Mouse (Mus musculus): ENCODE data around the gene Etv3.
A peak's percentile ranks its signal among the peaks of the same experiment; 100 is the strongest.
"Not testable (repeated sequence)": the region's sequence is repeated elsewhere in the genome, so short reads cannot be mapped to it uniquely, and the experiment has no call there.

Etv3 gene

GRCm38 (mm10) chr3:87518425-87518824 is 6.8 kb upstream of the Etv3 start:
- DNase-seq (ENCODE audit: low read depth, low spot score), result no peak

GRCm38 (mm10) chr3:87521126-87521525 is 4.1 kb upstream of the Etv3 start:
- DNase-seq (ENCODE audit: low read depth, low spot score), result no peak

GRCm38 (mm10) chr3:87521833-87522232 is 3.4 kb upstream of the Etv3 start:
- no peak for DNase-seq (ENCODE audit: low read depth, low spot score)

DNA sequence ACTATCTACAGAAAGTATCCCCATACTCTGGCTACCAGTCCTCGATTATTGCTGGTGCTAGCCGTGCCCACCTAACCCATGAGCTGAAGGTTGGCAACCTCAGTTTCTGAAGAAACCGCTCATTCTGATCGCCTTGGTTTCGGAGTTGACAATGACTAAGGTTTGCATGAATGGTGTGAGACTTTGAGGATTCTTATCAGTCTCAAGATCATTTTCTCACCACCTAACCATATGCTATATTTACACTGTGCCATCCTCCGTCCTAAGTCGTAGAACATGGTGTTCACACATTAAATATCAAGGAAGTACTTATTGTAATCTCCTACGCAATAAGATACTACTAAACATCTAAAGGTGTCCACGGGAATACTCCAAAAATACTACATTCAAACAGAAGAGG is 1.5 kb upstream of the Etv3 start:
- DNase-seq (ENCODE audit: low read depth, low spot score), result no peak

- no peak for DNase-seq (ENCODE audit: low read depth, low spot score)
These were observed 797 bp downstream of the Etv3 start for GRCm38 (mm10) chr3:87525837-87526570.

- DNase-seq (ENCODE audit: low read depth, low spot score), result no peak
These were observed 1.9 kb downstream of the Etv3 start for GRCm38 (mm10) chr3:87527139-87527538.

- no peak for DNase-seq (ENCODE audit: low read depth, low spot score)
These were observed 2.8 kb downstream of the Etv3 start for GRCm38 (mm10) chr3:87528021-87528420.

GRCm38 (mm10) chr3:87528841-87529240 is 3.6 kb downstream of the Etv3 start:
- DNase-seq (ENCODE audit: low read depth, low spot score), result no peak

GRCm38 (mm10) chr3:87529568-87529967 is 4.4 kb downstream of the Etv3 start:
- DNase-seq (ENCODE audit: low read depth, low spot score), result no peak

GRCm38 (mm10) chr3:87530234-87530633 is 5.0 kb downstream of the Etv3 start:
- DNase-seq (ENCODE audit: low read depth, low spot score), result no peak

DNA sequence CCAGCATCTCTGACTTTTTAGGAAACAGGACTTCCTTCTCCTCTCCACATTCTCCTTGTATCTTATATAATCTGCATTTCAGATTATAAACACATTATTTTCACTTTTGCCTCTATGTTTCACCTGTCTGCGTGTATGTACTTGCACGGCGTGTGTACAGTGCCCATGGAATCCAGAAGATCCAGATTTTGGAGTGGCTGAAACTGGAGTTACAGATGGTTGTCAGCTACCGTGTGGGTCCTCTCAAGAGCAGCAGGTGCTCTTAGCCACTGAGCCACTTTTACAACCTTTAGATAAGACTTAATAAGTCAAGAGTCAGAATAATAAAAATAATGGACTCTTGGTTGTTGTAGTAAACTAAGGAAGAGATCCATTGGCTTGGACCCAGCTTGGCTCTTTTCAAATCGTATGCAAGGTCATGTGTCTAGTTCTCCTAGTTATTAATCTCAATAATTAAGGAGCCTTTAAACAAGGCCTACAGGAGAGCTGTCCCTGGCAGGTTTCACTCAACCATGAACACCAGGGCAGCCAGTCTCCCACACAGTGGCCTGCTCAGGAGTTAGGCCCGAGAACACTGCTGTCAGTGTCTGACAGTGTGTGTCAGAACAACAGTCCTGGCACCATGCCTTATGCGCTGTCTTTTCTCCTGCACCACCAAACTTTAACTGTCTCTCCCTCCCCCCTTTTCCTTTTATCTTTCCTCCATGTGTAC is 8.6 kb downstream of the Etv3 start:
- no peak for DNase-seq (ENCODE audit: low read depth, low spot score)

GRCm38 (mm10) chr3:87538034-87538433 is 12.8 kb downstream of the Etv3 start:
- peak; percentile 19 for DNase-seq (ENCODE audit: low read depth, low spot score)

DNA sequence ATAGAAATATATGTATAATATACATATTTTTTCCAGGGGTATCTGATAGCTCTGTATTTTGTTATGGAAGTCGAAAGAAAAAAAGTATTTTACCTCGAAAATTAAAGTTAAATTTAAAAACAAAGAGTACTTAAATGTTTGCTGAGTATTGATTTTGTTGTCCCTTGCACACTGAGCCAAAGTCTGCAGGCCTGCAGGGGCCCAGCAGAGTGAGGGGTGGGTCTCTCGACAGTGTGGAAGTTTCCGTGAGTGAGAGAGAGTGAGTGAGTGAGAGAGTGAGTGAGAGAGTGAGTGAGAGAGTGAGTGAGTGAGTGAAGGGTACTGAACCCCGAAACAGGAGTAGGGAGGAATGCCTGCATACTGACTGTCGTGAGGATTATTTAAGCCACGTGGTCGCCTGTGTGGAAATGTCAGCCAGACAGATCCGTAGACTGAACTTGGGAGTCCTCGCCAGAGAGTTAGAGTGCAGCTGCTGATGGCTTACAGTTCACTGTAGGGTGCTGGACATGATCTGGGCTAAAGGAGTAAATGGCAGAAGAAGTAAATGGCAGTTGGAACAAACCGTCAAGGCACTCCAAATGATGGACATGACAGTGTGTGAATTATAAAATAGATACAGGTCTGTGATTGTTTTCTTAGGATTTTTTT is 14.9 kb downstream of the Etv3 start:
- DNase-seq (ENCODE audit: low read depth, low spot score), result no peak

GRCm38 (mm10) chr3:87540714-87541113 is 15.5 kb downstream of the Etv3 start:
- DNase-seq (ENCODE audit: low read depth, low spot score), result no peak

DNA sequence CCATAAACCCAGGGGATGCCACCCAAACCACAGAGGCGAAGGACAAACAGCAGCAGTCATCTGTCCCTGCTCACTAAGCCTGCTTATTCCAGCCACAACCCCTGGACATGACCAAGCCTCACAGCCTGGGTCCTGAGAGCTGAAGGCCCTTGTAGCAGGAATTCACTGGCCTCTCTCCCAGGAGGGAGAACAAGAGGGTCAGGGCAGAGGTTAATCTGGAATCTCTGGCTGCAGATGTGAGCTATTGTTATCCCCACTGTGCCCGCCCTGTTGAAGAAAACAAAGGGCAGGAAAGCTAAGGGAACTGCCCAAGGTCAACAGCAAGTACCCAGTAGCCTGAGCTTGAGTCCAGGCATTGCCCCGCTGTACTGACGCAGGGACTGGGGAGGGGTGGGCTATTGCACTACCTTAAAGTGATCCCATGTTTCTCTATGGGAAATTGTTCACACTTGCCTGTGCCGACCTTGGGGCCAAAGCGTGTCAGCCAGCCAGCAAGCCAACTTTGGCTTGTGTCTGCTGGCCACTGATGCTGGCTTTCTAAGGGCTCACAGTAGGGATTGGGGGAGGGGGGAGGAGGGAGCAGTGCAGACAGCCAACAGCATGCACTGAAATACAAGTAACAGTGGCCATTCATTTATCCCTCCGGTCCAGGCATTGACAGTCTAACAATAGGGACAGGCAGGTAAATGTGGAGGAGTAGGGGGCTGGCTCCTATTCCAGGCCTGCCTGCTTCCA is 17.4 kb downstream of the Etv3 start:
- DNase-seq (ENCODE audit: low read depth, low spot score), result peak; percentile 41

DNA sequence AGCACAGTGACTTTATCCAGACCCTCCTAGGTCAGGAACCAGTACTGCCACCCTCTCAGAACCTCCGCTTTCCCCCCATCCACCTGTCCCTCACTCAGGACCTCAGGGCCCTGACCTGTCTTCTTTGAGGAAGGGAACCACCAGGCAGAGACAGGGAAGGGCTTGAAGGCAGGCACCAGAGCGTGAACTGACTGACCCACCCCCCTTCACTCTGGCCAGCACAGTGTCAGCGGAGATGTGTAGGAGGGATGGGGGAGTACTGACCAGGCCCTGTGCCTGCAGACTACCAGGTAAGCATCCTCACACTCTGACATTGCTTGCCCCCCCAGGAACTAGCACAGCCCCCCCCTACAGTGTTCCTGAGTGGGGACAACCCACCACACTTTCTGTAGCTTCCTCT is 20.3 kb downstream of the Etv3 start:
- no peak for DNase-seq (ENCODE audit: low read depth, low spot score)

DNA sequence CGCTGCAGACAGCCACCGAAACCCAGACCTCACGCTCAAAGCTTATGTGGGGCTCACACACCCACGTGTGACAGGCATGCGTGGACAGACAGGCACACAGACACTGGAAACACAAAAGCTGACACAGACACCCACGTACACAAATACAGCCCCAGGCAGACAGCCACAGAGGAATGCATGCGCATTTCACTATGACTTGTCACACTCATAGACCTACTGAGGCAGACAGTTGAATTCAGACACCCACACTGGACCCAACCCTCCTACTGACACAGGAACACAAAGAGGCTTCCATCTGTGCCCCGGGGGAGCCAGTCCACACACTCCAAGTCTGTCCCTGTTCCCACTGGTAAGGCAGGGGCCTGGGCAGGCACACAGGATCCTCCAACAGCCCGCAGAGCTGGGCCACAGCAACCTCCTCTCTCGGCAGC is 21.1 kb downstream of the Etv3 start:
- DNase-seq (ENCODE audit: low read depth, low spot score), result no peak

DNA sequence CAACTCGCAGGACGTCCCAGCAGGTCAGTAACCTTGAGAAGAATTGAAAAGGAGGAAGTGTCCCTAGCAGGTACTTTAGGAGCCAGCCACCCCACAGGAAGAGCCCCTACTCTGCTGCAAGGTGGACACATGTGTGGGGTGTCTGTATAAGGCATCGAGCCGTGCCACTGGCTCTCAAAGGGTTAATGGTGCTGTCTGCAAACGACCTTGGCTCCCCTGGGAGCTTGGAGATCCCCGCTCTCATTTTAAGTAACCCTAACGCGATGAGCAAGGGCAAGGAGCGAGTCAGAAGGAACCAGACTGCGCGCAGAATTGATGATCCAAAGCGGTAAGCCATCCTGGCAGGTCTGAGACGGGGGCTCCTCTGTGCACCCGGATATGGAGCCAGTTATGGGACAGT is 24.7 kb downstream of the Etv3 start:
- DNase-seq (ENCODE audit: low read depth, low spot score), result no peak

- no peak for DNase-seq (ENCODE audit: low read depth, low spot score)
These were observed 27.1 kb downstream of the Etv3 start for GRCm38 (mm10) chr3:87552327-87552726.

GRCm38 (mm10) chr3:87553196-87553935 is 28.2 kb downstream of the Etv3 start:
- no peak for DNase-seq (ENCODE audit: low read depth, low spot score)

- DNase-seq (ENCODE audit: low read depth, low spot score), result not testable (repeated sequence)
These were observed 29.7 kb downstream of the Etv3 start for GRCm38 (mm10) chr3:87554859-87555258.

Measured in ES-CJ7 (cell line).